Mouse (Mus musculus): ENCODE measurements around the gene Tex35. TPM values are rescaled to one million over a fixed set of nuclear protein-coding genes. Genes with fewer than 3 reads are reported as not detected.

Gene Tex35
- polyA plus RNA-seq, 1 experiment: not detected

GRCm38 (mm10) chr1:157090835-157091234 is 17.6 kb downstream of the Tex35 start:
- no peak overlapping the region for H3K4me3 ChIP-seq (replicated peaks)
- H3K27me3 ChIP-seq (ENCODE audit: control insufficient read depth): no peaks in the 10 kb centered on the region
- no peaks in the 10 kb centered on the region for H3K36me3 ChIP-seq (ENCODE audit: control insufficient read depth)
- H3K4me1 ChIP-seq (ENCODE audit: control insufficient read depth): peaks cover 2% of the 10 kb centered on the region
- no peaks in the 10 kb centered on the region for H3K9me3 ChIP-seq (ENCODE audit: control insufficient read depth, low read length)
- TF ChIP-seq TAL1 (IDR thresholded peaks at IDR 0.05; ENCODE audit: low read length) (no peak), GATA1 (IDR thresholded peaks at IDR 0.05; ENCODE audit: low read length) (no peak)

GRCm38 (mm10) chr1:157086097-157086994 is 22.1 kb downstream of the Tex35 start:
- Histone ChIP-seq H3K4me3 (replicated peaks) (peak overlapping the region; percentile 19), H3K27me3 (ENCODE audit: control insufficient read depth) (no peaks in the 10 kb centered on the region), H3K9me3 (ENCODE audit: control insufficient read depth, low read length) (no peaks in the 10 kb centered on the region), H3K36me3 (ENCODE audit: control insufficient read depth) (no peaks in the 10 kb centered on the region), H3K4me1 (ENCODE audit: control insufficient read depth) (peaks cover 2% of the 10 kb centered on the region)
- TF ChIP-seq GATA1 (IDR thresholded peaks at IDR 0.05; ENCODE audit: low read length) (no peak), TAL1 (IDR thresholded peaks at IDR 0.05; ENCODE audit: low read length) (no peak)

DNA sequence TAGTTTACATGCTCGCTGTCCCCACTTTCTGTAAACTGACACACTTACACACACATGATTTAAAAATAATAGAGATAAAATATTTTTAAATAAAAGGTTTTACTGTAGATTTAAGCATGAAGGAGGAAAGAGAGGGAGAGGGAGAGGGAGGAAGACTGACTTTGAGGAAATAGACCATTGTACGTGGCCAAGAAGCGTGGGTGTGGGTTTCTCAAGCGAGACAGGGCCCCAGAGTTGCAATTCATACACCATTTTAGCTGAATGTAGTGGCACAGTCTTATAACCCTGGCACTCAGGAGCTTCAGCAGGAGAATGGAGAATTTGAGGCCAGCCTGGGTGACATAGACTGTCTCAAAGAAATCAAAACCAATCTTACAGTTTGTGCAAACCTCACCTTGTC is 25.5 kb downstream of the Tex35 start:
- TF ChIP-seq TAL1 (IDR thresholded peaks at IDR 0.05; ENCODE audit: low read length): no peak
- no peak for TF ChIP-seq GATA1 (IDR thresholded peaks at IDR 0.05; ENCODE audit: low read length)
- peaks cover 2% of the 10 kb centered on the region for H3K4me1 ChIP-seq (ENCODE audit: control insufficient read depth)
- H3K27me3 ChIP-seq (ENCODE audit: control insufficient read depth): no peaks in the 10 kb centered on the region
- no peak overlapping the region for H3K4me3 ChIP-seq (replicated peaks)
- no peaks in the 10 kb centered on the region for H3K9me3 ChIP-seq (ENCODE audit: control insufficient read depth, low read length)
- no peaks in the 10 kb centered on the region for H3K36me3 ChIP-seq (ENCODE audit: control insufficient read depth)

DNA sequence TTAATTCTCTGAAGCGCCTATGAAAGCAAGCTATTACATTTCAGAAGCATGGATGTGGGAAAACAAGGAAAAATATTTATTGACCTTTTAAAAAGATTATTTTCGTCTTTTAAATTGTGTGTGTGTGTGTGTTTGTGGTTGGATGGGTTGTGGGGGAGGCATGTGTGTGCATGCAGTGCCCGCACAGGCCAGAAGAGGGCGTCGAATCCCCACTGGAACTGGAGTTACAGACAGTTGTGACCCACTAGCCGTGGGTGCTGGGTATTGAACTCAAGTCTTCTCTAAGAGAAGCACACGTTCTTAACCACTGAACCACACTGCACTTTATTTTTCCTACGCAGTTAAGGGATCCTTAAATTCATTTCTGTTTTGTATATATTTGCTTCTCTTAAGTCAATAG is 26.5 kb downstream of the Tex35 start:
- TF ChIP-seq GATA1 (IDR thresholded peaks at IDR 0.05; ENCODE audit: low read length): no peak
- TF ChIP-seq TAL1 (IDR thresholded peaks at IDR 0.05; ENCODE audit: low read length): no peak

GRCm38 (mm10) chr1:157081076-157081804 is 27.2 kb downstream of the Tex35 start:
- H3K36me3 ChIP-seq (ENCODE audit: control insufficient read depth): no peaks in the 10 kb centered on the region
- H3K27me3 ChIP-seq (ENCODE audit: control insufficient read depth): no peaks in the 10 kb centered on the region
- H3K4me3 ChIP-seq (replicated peaks): no peak overlapping the region
- TF ChIP-seq GATA1 (IDR thresholded peaks at IDR 0.05; ENCODE audit: low read length): no peak
- TF ChIP-seq TAL1 (IDR thresholded peaks at IDR 0.05; ENCODE audit: low read length): no peak
- no peaks in the 10 kb centered on the region for H3K9me3 ChIP-seq (ENCODE audit: control insufficient read depth, low read length)
- H3K4me1 ChIP-seq (ENCODE audit: control insufficient read depth): peaks cover 11% of the 10 kb centered on the region

More for the DNA sequence above, 26.5 kb downstream of the Tex35 start:
- H3K4me1 ChIP-seq (ENCODE audit: control insufficient read depth): peaks cover 5% of the 10 kb centered on the region
- no peaks in the 10 kb centered on the region for H3K27me3 ChIP-seq (ENCODE audit: control insufficient read depth)
- H3K36me3 ChIP-seq (ENCODE audit: control insufficient read depth): no peaks in the 10 kb centered on the region
- H3K4me3 ChIP-seq (replicated peaks): no peak overlapping the region
- no peaks in the 10 kb centered on the region for H3K9me3 ChIP-seq (ENCODE audit: control insufficient read depth, low read length)

DNA sequence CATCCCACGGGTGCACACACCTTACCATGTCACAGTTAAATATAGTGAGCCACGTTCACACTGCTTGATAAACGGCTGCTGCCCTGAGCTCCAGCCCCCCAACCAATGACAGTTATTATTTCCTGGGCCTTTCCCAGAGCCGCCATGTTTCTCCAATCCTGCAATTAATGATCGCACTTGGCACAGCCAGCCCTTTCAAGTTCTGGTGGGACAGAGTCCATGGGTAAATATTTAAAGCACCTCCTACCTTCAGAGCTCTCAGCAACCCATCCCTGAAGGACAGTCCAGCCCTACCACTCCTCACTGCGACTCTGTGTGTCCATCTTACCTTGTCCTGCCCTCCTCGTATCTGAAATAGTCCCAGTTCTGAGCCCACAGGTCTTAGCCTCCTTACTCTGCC is 28.4 kb downstream of the Tex35 start:
- H3K36me3 ChIP-seq (ENCODE audit: control insufficient read depth): no peaks in the 10 kb centered on the region
- TF ChIP-seq GATA1 (IDR thresholded peaks at IDR 0.05; ENCODE audit: low read length) (no peak), TAL1 (IDR thresholded peaks at IDR 0.05; ENCODE audit: low read length) (no peak)
- H3K27me3 ChIP-seq (ENCODE audit: control insufficient read depth): no peaks in the 10 kb centered on the region
- H3K4me3 ChIP-seq (replicated peaks): no peak overlapping the region
- peaks cover 14% of the 10 kb centered on the region for H3K4me1 ChIP-seq (ENCODE audit: control insufficient read depth)
- H3K9me3 ChIP-seq (ENCODE audit: control insufficient read depth, low read length): no peaks in the 10 kb centered on the region

DNA sequence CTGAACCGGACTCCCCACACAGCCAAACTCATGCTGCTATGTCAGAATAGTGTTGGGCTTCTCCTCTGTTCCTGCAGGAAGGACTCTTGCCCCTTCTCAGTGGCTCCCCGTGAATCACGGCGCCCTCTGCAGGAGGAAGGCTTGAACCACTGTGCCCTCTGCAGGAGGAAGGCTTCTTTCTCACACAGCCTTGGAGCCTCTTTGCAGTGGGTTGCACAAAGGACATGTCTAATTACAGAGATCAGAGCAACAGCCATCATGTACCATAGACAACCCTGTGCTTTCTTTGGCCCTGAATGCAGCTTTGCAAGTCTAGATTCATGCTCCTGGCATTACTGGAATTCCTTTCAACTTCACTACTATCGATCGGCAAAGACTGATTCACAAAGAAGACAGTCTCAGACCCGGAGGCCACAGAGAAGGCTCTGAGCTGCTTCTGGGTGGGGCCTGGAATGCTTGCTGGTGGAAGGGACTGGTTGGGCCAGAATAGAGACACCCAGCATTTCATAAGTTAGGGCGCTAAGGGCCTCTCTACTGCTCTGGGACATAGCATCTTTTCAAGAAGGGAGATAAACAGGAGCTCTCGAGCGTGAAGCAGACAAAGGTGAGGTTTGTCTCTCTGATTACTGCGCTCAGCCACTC is 29.0 kb downstream of the Tex35 start:
- no peaks in the 10 kb centered on the region for H3K36me3 ChIP-seq (ENCODE audit: control insufficient read depth)
- peaks cover 14% of the 10 kb centered on the region for H3K4me1 ChIP-seq (ENCODE audit: control insufficient read depth)
- H3K4me3 ChIP-seq (replicated peaks): no peak overlapping the region
- TF ChIP-seq TAL1 (IDR thresholded peaks at IDR 0.05; ENCODE audit: low read length): no peak
- no peaks in the 10 kb centered on the region for H3K27me3 ChIP-seq (ENCODE audit: control insufficient read depth)
- no peaks in the 10 kb centered on the region for H3K9me3 ChIP-seq (ENCODE audit: control insufficient read depth, low read length)

DNA sequence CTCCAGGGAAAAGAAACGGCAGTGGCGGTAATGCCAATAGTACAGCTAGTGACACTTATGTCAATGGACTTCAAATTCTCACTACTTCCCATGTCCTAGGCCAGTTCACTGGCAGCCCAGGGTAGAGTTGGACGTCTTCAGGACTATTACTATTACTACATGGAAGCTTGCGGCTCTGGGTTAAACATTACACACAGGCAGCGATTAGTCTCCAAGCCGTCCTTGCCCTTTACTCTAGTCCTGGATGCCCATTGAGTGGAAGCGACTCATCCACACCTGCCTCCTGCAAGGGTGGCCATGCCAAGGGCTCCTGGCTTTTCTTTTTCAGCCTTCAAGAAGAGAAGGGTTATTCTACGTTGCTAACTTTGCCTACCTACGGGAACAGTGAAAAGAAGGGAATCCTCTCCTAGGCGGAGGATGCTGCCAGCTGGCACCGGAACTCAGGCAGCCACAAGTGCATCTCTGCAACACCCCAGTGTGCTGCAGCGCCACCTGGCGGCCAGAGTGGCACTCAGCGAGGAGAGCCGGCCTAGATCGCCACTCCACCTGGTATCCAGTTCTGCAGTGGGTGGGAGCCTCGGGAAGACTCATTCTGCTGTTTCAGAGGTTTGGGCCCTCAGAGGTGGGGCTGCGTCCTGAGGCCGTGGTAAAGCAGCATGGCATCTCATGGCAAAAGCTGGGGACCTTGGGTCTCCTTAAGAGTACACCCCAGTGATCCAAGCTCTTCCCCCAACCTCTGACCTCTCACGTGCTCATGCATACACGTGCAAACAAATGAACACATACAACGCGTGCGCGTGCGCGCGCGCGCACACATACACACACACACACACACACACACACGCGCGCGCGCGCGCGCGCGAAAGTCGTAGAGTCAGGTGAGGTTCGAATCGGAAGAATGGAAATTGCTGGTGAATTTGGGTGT is 31.4 kb downstream of the Tex35 start:
- H3K36me3 ChIP-seq (ENCODE audit: control insufficient read depth): no peaks in the 10 kb centered on the region
- peaks cover 14% of the 10 kb centered on the region for H3K4me1 ChIP-seq (ENCODE audit: control insufficient read depth)
- H3K27me3 ChIP-seq (ENCODE audit: control insufficient read depth): no peaks in the 10 kb centered on the region
- H3K4me3 ChIP-seq (replicated peaks): no peak overlapping the region
- TF ChIP-seq GATA1 (IDR thresholded peaks at IDR 0.05; ENCODE audit: low read length): no peak
- no peak for TF ChIP-seq TAL1 (IDR thresholded peaks at IDR 0.05; ENCODE audit: low read length)
- H3K9me3 ChIP-seq (ENCODE audit: control insufficient read depth, low read length): no peaks in the 10 kb centered on the region

Data from erythroblast, embryonic 14.5 days (primary cell).